Comparison of ENCODE assay signal across 17 mouse cellular contexts in genomic region chr19:36451731-36452130, GRCm38 (mm10).
DNase-seq lines count a peak whose midpoint lies in the region; ATAC-seq and TF ChIP-seq lines count a peak whose summit lies in the region.
"Had no signal": no experiment of that assay in that cellular context is flagged by ENCODE, and none has a peak within 500 bp of the region (broad histone marks: within the 10 kb centered on the region; RNA-seq: fewer than 3 reads in every experiment).

No protein-coding gene starts in this region.

- peaks cover 33% of the 10 kb centered on the region for H3K36me3 ChIP-seq in heart, embryonic 12.5 days
- peaks cover 18% of the 10 kb centered on the region for H3K36me3 ChIP-seq in liver, embryonic 12.5 days
- H3K36me3 ChIP-seq: embryonic facial prominence, embryonic 13.5 days; limb, embryonic 10.5 days had no signal

- no peaks in the 10 kb centered on the region for H3K27me3 ChIP-seq in heart, embryonic 12.5 days (replicated peaks)
- no peaks in the 10 kb centered on the region for H3K27me3 ChIP-seq in liver, embryonic 12.5 days (replicated peaks)
- H3K27me3 ChIP-seq: embryonic facial prominence, embryonic 13.5 days had no signal

- no peak overlapping the region for H3K4me2 ChIP-seq in heart, embryonic 12.5 days
- peak overlapping the region; percentile 33 for H3K4me2 ChIP-seq in liver, embryonic 12.5 days
- H3K4me2 ChIP-seq: embryonic facial prominence, embryonic 13.5 days; lung, embryonic 14.5 days had no signal

- no peak overlapping the region for H3K4me3 ChIP-seq in heart, embryonic 12.5 days
- H3K4me3 ChIP-seq in bone marrow, adult 2 months (replicated peaks; ENCODE audit: control insufficient read depth, low read depth, low read length), result no peak overlapping the region
- no peak overlapping the region for H3K4me3 ChIP-seq in liver, embryonic 12.5 days
- H3K4me3 ChIP-seq: embryonic facial prominence, embryonic 13.5 days; limb, embryonic 10.5 days; myocyte had no signal

- no peak for TF ChIP-seq CTCF in bone marrow, adult 2 months (IDR thresholded peaks at IDR 0.05; ENCODE audit: control insufficient read depth, insufficient read depth, low read length)

- H3K27ac ChIP-seq in heart, embryonic 12.5 days (ENCODE audit: poor library complexity, severe bottlenecking), result peak overlapping the region; percentile 23; the same call in 1 of the 2 replicates
- H3K27ac ChIP-seq in bone marrow, adult 2 months (ENCODE audit: control insufficient read depth, insufficient read depth, low read depth, low read length, poor library complexity), result peak overlapping the region; percentile 64
- H3K27ac ChIP-seq in liver, embryonic 12.5 days, result peak overlapping the region; percentile 85
- H3K27ac ChIP-seq: embryonic facial prominence, embryonic 13.5 days; limb, embryonic 10.5 days had no signal

- H3K9me3 ChIP-seq in heart, embryonic 12.5 days (replicated peaks), result no peaks in the 10 kb centered on the region
- no peaks in the 10 kb centered on the region for H3K9me3 ChIP-seq in liver, embryonic 12.5 days (replicated peaks)
- H3K9me3 ChIP-seq: embryonic facial prominence, embryonic 13.5 days; limb, embryonic 10.5 days had no signal

- ATAC-seq in heart, embryonic 12.5 days (ENCODE audit: insufficient number of reproducible peaks, low FRiP score), result no peak
- ATAC-seq in liver, embryonic 12.5 days, result peak; percentile 22

- no peak overlapping the region for H3K9ac ChIP-seq in heart, embryonic 12.5 days
- peak overlapping the region; percentile 40; the same call in 1 of the 2 replicates for H3K9ac ChIP-seq in liver, embryonic 12.5 days
- H3K9ac ChIP-seq: embryonic facial prominence, embryonic 13.5 days; lung, embryonic 14.5 days had no signal

- TF ChIP-seq POLR2A in bone marrow, adult 2 months (IDR thresholded peaks at IDR 0.05; ENCODE audit: borderline replicate concordance, control insufficient read depth, low read depth, low read length), result no peak

- peaks cover 12% of the 10 kb centered on the region for H3K4me1 ChIP-seq in heart, embryonic 12.5 days (replicated peaks)
- peaks cover 4% of the 10 kb centered on the region; the same call in 1 of the 2 replicates for H3K4me1 ChIP-seq in bone marrow, adult 2 months (ENCODE audit: control insufficient read depth, insufficient read depth, low read length)
- peaks cover 42% of the 10 kb centered on the region for H3K4me1 ChIP-seq in liver, embryonic 12.5 days
- H3K4me1 ChIP-seq: embryonic facial prominence, embryonic 13.5 days; limb, embryonic 10.5 days had no signal

- intact Hi-C loops in heart, postnatal 36 days (cut with DNase I), result no loop called here
- intact Hi-C loops in left cerebral cortex, postnatal 36 days (cut with DNase I), result no loop called here

- 23% methylated on average over 5 of the region's 5 CpGs for WGBS in heart, embryonic 12.5 days
- WGBS in bone marrow, adult 2 months, result 21% methylated on average over 5 of the region's 5 CpGs
- WGBS in liver, embryonic 12.5 days (ENCODE audit: insufficient replicate concordance), result 36% methylated on average over 5 of the region's 5 CpGs

- no peak for DNase-seq in heart, postnatal 36 days
- peak; percentile 10 for DNase-seq in 3T3-L1 (ENCODE audit: low read depth, low spot score)
- no peak for DNase-seq in cerebellum, adult 18-20 months
- no peak for DNase-seq in left cerebral cortex, postnatal 36 days (ENCODE audit: low spot score in 2 of 2)
- no peak for DNase-seq in cerebellum, adult 11-12 months
- DNase-seq: gastrocnemius, postnatal 14 days; kidney, adult 9 months; lung, embryonic 14.5 days; lung, postnatal 4 days; midbrain, embryonic 14.5 days; thymus, postnatal 4 days had no signal

Comparison
In these comparisons a context has a peak if more than half of its experiments do, and no peak if none do; other contexts are left out.
1. H3K27ac ChIP-seq: peak in every context shown above with its lines; median percentile 85 in liver, embryonic 12.5 days; 64 in bone marrow, adult 2 months; 23 in heart, embryonic 12.5 days.